Mouse (Mus musculus): ENCODE measurements around the gene Pnpla2. TPM values are rescaled to one million over a fixed set of nuclear protein-coding genes. Genes with fewer than 3 reads are reported as not detected.

Gene Pnpla2
- polyA plus RNA-seq, 1 experiment from 2014 or later: 19.7 TPM

DNA sequence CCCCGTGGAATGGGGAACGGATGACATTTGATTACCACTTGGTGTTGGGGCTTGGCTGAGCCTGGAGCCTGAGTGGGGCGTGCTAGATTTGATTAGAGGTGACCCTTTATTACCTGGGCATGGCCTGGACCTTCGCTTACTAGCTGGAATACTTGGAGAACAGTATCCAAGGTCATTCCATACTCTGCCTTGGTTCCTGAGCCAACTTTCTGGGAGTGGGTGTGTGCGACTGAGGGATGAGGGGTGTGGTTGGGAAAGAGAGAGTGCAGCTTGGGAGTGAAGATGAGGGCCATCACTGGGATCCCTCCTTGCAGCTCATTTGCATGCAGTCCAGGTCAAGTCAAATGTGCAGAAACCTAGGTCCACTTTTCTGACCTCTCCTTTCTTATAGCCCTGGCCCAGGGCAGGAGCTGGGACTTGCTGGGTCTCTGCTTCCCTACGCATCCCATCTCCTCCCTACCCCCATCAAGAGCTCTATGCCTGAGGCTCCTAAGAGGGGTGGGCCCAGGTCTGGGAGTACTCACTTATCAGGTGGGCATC is 28.2 kb downstream of the Pnpla2 start:
- Histone ChIP-seq H3K27ac (replicated peaks) (no peak overlapping the region), H3K9ac (no peak overlapping the region), H3K4me3 (peak overlapping the region; percentile 75), H3K4me1 (replicated peaks) (peaks cover 68% of the 10 kb centered on the region), H3K9me3 (no peaks in the 10 kb centered on the region), H3K36me3 (no peaks in the 10 kb centered on the region), H3K4me2 (peak overlapping the region; percentile 93), H3K27me3 (no peaks in the 10 kb centered on the region)
- no peak; the same call in 1 of the 2 replicates for ATAC-seq (ENCODE audit: low FRiP score, low read depth)
- WGBS: 81% methylated on average over 6 of the region's 6 CpGs

DNA sequence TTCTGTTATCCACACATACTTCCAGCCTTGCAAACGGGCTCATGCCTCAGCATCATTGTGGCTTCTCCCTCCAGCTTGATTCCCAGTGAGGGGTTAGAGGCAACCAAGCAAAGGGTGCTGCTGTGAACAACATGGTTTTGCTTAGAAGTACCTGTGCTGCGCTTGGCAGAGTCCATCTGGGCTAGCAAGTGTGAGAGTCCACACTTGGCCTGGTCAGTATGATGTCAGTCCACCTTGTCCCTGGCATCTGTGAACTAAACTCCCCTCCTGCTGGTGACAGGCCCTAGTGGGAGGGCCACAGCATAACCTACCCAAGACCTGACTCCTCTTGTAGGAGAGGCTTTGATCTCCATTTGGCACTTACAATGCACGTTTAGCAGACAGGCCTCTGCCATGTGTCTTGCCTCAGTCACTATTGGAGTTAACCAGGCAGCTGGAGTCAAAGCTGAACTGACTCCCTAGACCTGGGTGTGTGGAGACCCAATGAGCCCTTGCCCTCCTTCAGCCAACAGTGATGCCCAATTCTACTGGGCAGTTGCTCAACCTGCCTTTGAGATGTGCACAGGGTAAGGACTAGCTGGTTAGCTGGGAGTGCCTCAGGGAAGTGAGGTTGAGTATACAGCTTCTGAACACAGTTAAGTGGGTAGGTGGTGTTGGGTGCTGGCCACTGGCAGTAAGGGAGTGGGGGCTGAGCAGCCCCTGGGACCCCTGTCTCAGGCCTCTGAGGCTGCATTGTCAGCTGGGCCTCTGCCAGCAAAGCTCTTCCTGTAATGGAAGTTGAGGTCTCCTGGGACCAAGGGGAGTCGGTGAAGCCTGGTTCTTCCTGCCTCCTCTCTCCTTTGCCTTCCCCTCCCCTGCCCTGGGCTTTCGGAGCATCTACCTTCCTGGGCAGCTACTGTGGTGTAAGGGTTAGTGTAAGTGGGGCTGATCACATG is 29.5 kb downstream of the Pnpla2 start:
- H3K36me3 ChIP-seq: no peaks in the 10 kb centered on the region
- no peak overlapping the region for H3K4me3 ChIP-seq
- no peak overlapping the region for H3K9ac ChIP-seq
- peak overlapping the region; percentile 93 for H3K4me2 ChIP-seq
- WGBS: 63% methylated on average over 5 of the region's 5 CpGs
- no peak for ATAC-seq (ENCODE audit: low FRiP score, low read depth)
- H3K27me3 ChIP-seq: no peaks in the 10 kb centered on the region
- H3K9me3 ChIP-seq: no peaks in the 10 kb centered on the region
- peaks cover 68% of the 10 kb centered on the region for H3K4me1 ChIP-seq (replicated peaks)
- no peak overlapping the region for H3K27ac ChIP-seq (replicated peaks)

DNA sequence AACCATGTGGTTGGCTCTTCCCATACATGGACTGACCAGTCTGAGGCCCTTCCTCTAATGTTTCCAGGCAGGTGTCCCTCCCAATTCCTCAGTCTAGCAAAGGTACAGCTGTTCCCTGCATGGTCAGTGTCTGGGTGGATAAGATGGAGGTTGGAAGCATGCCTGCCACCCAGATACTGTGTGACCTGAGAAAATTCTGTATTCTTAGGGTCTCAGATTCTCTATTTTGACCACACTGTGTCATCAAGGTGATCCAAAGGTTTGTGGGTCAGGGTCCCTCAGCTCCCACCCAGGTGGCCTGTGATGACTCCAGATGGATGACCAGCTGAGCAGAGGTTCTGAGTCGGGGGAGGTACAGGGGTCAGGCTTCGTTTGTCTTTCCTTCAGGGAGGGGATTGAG is 30.2 kb downstream of the Pnpla2 start:
- Histone ChIP-seq H3K4me1 (replicated peaks) (peaks cover 68% of the 10 kb centered on the region), H3K9ac (no peak overlapping the region), H3K4me2 (no peak overlapping the region), H3K4me3 (no peak overlapping the region), H3K27ac (replicated peaks) (no peak overlapping the region), H3K36me3 (no peaks in the 10 kb centered on the region), H3K9me3 (no peaks in the 10 kb centered on the region), H3K27me3 (no peaks in the 10 kb centered on the region)
- no peak for ATAC-seq (ENCODE audit: low FRiP score, low read depth)
- WGBS: 82% methylated on average over 2 of the region's 2 CpGs

DNA sequence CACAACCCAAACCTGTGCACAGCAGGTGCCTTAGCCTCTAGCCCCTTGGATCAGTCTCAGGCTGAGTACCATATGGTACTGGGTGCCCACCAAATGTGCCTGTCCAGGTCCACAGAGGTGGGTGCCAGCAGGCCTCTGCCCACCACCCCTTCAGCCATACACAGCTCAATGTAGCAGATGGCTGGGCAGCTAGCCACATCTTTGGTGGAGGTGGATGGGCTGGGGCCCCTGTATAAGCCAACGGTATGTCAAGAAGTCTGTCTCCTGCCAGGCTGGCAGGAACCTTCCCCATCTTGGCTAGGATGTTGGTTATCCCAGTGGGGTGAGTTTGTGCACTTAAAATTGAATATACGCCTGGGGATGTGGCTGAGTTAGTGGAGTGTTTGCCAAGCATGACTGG is 30.6 kb downstream of the Pnpla2 start:
- WGBS: 83% methylated on average over 2 of the region's 2 CpGs
- no peak for ATAC-seq (ENCODE audit: low FRiP score, low read depth)

DNA sequence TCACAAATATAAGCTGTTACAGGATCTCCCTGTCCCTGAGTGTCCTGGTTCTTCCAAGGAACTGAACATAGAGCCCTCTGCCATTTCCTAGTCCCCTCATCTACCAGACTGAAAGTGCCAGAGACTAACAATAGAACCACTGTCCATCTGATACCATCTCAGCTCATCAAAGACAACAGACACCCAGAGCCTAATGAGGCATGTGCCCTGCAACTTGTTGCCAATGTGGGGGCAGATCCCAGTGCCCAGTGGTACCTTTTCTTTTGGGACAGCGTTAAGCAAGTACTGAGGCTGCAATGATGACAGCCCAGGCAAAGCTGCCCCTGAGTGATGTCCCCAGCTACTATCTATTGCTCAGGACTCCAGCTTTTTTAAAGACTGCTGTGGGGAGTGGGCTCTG is 31.2 kb downstream of the Pnpla2 start:
- H3K4me3 ChIP-seq: no peak overlapping the region
- WGBS: 78% methylated on average over 1 of the region's 1 CpGs
- H3K27ac ChIP-seq (replicated peaks): no peak overlapping the region
- no peak overlapping the region for H3K9ac ChIP-seq
- peaks cover 59% of the 10 kb centered on the region for H3K4me1 ChIP-seq (replicated peaks)
- ATAC-seq (ENCODE audit: low FRiP score, low read depth): no peak
- no peaks in the 10 kb centered on the region for H3K27me3 ChIP-seq
- H3K4me2 ChIP-seq: no peak overlapping the region
- H3K36me3 ChIP-seq: no peaks in the 10 kb centered on the region
- no peaks in the 10 kb centered on the region for H3K9me3 ChIP-seq

More for the DNA sequence above, 30.6 kb downstream of the Pnpla2 start:
- Histone ChIP-seq H3K27me3 (no peaks in the 10 kb centered on the region), H3K4me1 (replicated peaks) (peaks cover 65% of the 10 kb centered on the region), H3K27ac (replicated peaks) (no peak overlapping the region), H3K36me3 (no peaks in the 10 kb centered on the region), H3K4me2 (no peak overlapping the region), H3K9me3 (no peaks in the 10 kb centered on the region), H3K4me3 (no peak overlapping the region), H3K9ac (no peak overlapping the region)

DNA sequence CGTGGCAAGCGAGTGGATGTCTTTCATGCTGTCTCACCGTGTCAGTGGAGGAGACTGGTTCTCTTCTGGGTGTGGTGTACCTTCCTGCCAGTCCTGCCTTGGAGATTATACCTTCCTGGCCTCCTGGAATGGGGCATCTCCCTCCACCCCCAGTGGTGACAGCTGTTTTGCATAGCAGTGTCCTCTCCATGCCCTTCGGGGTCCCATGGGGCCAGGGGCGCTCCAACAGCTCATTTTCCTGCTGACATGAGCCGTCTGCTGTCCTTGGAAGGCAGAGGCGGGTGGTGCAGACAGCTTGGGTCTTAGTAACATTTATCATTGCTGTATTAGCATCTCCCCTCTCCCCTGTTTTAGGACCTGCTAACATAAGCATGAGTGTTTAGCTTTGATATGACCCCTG is 32.1 kb downstream of the Pnpla2 start:
- no peak overlapping the region; the same call in 1 of the 2 replicates for H3K9ac ChIP-seq
- H3K36me3 ChIP-seq: no peaks in the 10 kb centered on the region
- no peak for ATAC-seq (ENCODE audit: low FRiP score, low read depth)
- H3K4me2 ChIP-seq: no peak overlapping the region
- no peak overlapping the region for H3K27ac ChIP-seq (replicated peaks)
- peaks cover 50% of the 10 kb centered on the region for H3K4me1 ChIP-seq (replicated peaks)
- H3K9me3 ChIP-seq: no peaks in the 10 kb centered on the region
- H3K4me3 ChIP-seq: no peak overlapping the region
- H3K27me3 ChIP-seq: no peaks in the 10 kb centered on the region
- 65% methylated on average over 7 of the region's 7 CpGs for WGBS

DNA sequence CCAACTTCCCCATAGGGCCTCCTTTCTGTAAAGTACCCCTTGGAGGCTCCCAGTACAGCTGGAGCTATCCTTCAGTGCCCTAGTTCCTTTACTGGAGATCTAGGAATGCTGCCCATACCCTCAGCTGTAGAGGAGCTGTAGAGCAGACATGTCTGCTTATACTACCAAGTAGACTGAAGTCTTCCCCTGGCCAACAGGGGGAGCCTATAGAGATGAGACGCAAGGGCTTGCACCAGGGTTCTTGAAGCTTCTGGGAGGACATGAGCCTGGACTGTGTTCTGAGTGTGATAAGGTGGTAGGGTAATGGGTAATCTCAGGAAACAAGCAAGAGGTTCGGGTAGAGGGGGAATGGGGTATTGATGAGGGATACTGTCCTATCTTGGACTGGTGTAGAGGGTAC is 36.2 kb downstream of the Pnpla2 start:
- H3K9ac ChIP-seq: no peak overlapping the region
- H3K27me3 ChIP-seq: no peaks in the 10 kb centered on the region
- H3K9me3 ChIP-seq: no peaks in the 10 kb centered on the region
- 93% methylated on average over 2 of the region's 2 CpGs for WGBS
- H3K4me1 ChIP-seq (replicated peaks): peaks cover 12% of the 10 kb centered on the region
- H3K4me2 ChIP-seq: no peak overlapping the region
- H3K36me3 ChIP-seq: peaks cover 6% of the 10 kb centered on the region; the same call in 1 of the 2 replicates
- H3K4me3 ChIP-seq: no peak overlapping the region
- ATAC-seq (ENCODE audit: low FRiP score, low read depth): no peak
- no peak overlapping the region for H3K27ac ChIP-seq (replicated peaks)

DNA sequence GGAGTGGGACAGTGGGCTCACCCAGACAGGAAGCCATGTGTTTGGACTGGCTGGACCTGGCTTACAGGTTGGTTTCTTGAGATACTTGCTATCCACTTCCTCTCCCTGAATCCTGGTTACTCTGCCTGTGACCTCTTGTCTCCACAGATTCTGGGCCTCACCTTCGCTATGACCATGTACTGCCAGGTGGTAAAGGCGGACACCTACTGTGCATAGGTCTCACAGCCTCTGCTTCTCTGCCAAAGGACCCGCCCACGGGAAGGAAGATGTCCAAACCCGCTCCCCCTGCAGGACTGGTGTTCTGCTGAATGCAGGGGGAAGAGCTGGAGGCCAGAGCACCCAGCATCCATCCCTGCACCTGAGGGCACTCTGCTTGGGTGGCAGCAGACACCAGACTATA is 37.7 kb downstream of the Pnpla2 start:
- Histone ChIP-seq H3K4me3 (no peak overlapping the region), H3K4me1 (replicated peaks) (no peaks in the 10 kb centered on the region; the same call in 1 of the 2 replicates), H3K27me3 (no peaks in the 10 kb centered on the region), H3K9me3 (no peaks in the 10 kb centered on the region), H3K4me2 (no peak overlapping the region), H3K36me3 (peaks cover 6% of the 10 kb centered on the region; the same call in 1 of the 2 replicates), H3K9ac (no peak overlapping the region), H3K27ac (replicated peaks) (no peak overlapping the region)
- WGBS: 93% methylated on average over 5 of the region's 5 CpGs
- no peak for ATAC-seq (ENCODE audit: low FRiP score, low read depth)

DNA sequence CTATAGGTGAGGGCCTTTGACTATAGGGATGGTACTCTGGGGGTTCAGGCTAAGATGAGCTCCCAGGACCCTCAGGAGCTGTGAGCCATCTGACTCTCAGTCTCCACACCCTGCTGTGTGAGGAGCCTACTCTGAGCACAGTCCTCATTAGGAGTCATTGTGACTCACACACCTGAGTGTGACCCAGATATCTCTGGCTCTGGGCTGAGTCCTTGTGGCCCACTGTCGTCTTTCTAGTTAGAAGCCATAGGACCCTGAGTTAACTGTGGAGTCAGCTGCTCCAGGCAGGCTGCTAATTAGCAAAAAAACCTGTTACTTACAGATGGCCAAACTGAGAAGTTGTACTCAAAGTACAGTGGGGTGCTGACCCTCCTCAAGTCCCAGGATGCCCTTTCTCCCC is 38.7 kb downstream of the Pnpla2 start:
- H3K4me2 ChIP-seq: no peak overlapping the region
- H3K27ac ChIP-seq (replicated peaks): no peak overlapping the region
- no peak for ATAC-seq (ENCODE audit: low FRiP score, low read depth)
- no peaks in the 10 kb centered on the region for H3K4me1 ChIP-seq (replicated peaks)
- no peak overlapping the region for H3K4me3 ChIP-seq
- no peak overlapping the region for H3K9ac ChIP-seq
- no peaks in the 10 kb centered on the region for H3K9me3 ChIP-seq
- no peaks in the 10 kb centered on the region for H3K27me3 ChIP-seq
- 92% methylated on average over 1 of the region's 1 CpGs for WGBS
- H3K36me3 ChIP-seq: peaks cover 9% of the 10 kb centered on the region; the same call in 1 of the 2 replicates

DNA sequence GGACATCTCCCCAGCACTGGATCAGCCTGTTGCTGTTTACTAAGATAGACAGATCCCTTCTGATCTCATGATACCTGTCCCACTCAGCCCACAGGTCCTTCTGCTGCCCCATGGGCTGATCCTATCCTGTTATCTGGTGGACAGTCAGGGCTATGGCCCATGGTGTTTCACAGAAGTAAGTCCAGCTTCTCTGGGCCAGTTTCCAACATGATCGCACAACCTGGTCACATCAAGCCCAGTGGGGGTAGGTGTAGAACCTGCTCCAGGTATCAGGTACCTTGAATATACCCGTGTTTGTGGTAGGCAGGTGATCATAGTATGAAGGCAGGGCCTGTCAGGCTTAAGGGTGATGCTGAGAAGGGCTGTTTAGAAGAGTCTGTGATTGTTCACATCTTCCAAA is 40.4 kb downstream of the Pnpla2 start:
- Histone ChIP-seq H3K27ac (replicated peaks) (no peak overlapping the region), H3K4me3 (no peak overlapping the region), H3K9me3 (no peaks in the 10 kb centered on the region), H3K36me3 (peaks cover 21% of the 10 kb centered on the region), H3K27me3 (no peaks in the 10 kb centered on the region), H3K9ac (no peak overlapping the region), H3K4me1 (replicated peaks) (no peaks in the 10 kb centered on the region), H3K4me2 (no peak overlapping the region)
- 88% methylated on average over 2 of the region's 2 CpGs for WGBS
- ATAC-seq (ENCODE audit: low FRiP score, low read depth): no peak

DNA sequence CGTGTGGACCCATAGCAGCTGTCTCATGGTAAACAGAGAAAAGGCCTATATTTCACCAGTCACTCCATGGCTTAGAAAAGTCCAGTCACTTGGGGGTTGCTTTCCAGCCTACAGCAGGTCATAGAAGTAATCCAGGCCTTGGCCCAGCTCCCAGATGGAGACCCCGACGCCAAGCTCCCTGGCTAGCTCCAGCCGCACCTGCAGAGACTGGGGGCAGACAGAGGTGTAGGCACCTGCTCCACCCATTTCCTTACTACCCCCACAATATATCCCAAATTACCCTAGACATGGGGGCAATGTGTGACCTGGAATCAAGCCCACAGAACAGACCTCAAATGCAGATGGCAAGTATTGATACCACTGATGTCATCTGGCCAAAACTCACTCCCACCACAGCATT is 40.9 kb downstream of the Pnpla2 start:
- no peak overlapping the region for H3K4me3 ChIP-seq
- WGBS: 80% methylated on average over 4 of the region's 4 CpGs
- ATAC-seq (ENCODE audit: low FRiP score, low read depth): no peak
- H3K4me1 ChIP-seq (replicated peaks): no peaks in the 10 kb centered on the region
- no peaks in the 10 kb centered on the region for H3K9me3 ChIP-seq
- H3K4me2 ChIP-seq: no peak overlapping the region
- no peak overlapping the region for H3K9ac ChIP-seq
- H3K27ac ChIP-seq (replicated peaks): no peak overlapping the region
- peaks cover 24% of the 10 kb centered on the region for H3K36me3 ChIP-seq
- H3K27me3 ChIP-seq: no peaks in the 10 kb centered on the region

DNA sequence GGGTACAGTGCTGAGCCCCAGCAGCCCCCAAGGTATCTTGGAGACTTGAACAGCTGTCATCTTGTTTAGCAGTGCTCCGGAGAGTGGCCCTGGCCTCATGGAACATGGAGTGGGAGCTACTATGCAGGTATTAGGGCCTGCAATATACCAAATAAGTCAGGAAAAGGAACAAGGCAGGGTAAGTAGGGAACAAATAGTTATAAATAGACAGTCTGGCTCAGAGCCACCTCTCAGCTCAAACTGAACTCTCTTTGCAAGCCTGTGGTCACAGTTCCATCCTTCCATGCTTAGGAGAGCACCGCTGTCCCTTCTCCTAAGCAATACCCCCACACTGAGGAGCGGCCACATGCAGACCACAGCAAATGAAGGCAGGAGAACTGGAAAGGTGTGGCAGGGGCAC is 42.6 kb downstream of the Pnpla2 start:
- no peaks in the 10 kb centered on the region for H3K4me1 ChIP-seq (replicated peaks)
- no peaks in the 10 kb centered on the region for H3K9me3 ChIP-seq
- no peak overlapping the region for H3K9ac ChIP-seq
- no peak for ATAC-seq (ENCODE audit: low FRiP score, low read depth)
- WGBS: 92% methylated on average over 3 of the region's 3 CpGs
- H3K27ac ChIP-seq (replicated peaks): no peak overlapping the region
- H3K27me3 ChIP-seq: no peaks in the 10 kb centered on the region
- H3K4me3 ChIP-seq: no peak overlapping the region
- peaks cover 28% of the 10 kb centered on the region for H3K36me3 ChIP-seq
- H3K4me2 ChIP-seq: no peak overlapping the region
